Mouse (Mus musculus) embryonic facial prominence, embryonic 14.5 days (tissue): ENCODE results near the gene Bsn. TPM values are rescaled to one million over a fixed set of nuclear protein-coding genes. Genes with fewer than 3 reads are reported as not detected.
A peak's percentile ranks its signal among the peaks of the same experiment; 100 is the strongest.

Source experiments
- ATAC-seq: fragments of 200-750 bp; cut with Nextera tagmentation; 2 replicates; pipeline ENCODE4 v1.8.0; 2017; ENCODE audit warnings: low read depth, moderate number of reproducible peaks, moderate TSS enrichment
- DNase-seq: peaks from one replicate; pipeline ENCODE4 v3.0.0-alpha.2; 2015; ENCODE audit warnings: low spot score
- H3K27ac ChIP-seq: fragments of 300-500 bp; sonication (generic); replicated peaks from 2 replicates; pipeline ENCODE4 v1.5.1; 2014; ENCODE audit warnings: low read depth, mild to moderate bottlenecking, low read length, moderate library complexity
- H3K27me3 ChIP-seq: fragments of 300-500 bp; sonication (generic); replicated peaks from 2 replicates; pipeline ENCODE4 v1.6.1; 2014; ENCODE audit warnings: low read length; ENCODE audit not compliant: control insufficient read depth, insufficient read depth
- H3K36me3 ChIP-seq: fragments of 300-500 bp; sonication (generic); 2 replicates; pipeline ENCODE4 v1.6.1; 2014; ENCODE audit warnings: low read length, mixed read lengths; ENCODE audit not compliant: control insufficient read depth, insufficient read depth
- H3K4me1 ChIP-seq: fragments of 300-500 bp; sonication (generic); 2 replicates; pipeline ENCODE4 v1.6.1; 2014; ENCODE audit warnings: antibody characterized with exemption, low read length; ENCODE audit not compliant: control insufficient read depth, insufficient read depth
- H3K4me2 ChIP-seq: fragments of 300-500 bp; sonication (generic); 2 replicates; pipeline ENCODE4 v1.6.1; 2014; ENCODE audit warnings: low read depth, mild to moderate bottlenecking, low read length, moderate library complexity, mixed read lengths
- H3K4me3 ChIP-seq: fragments of 300-500 bp; sonication (generic); 2 replicates; pipeline ENCODE4 v1.5.1; 2014; ENCODE audit warnings: low read depth, mild to moderate bottlenecking, low read length
- H3K9ac ChIP-seq: fragments of 300-500 bp; sonication (generic); 2 replicates; pipeline ENCODE4 v1.6.1; 2014; ENCODE audit warnings: low read depth, mild to moderate bottlenecking, low read length, moderate library complexity, mixed read lengths
- H3K9me3 ChIP-seq: fragments of 300-500 bp; sonication (generic); 2 replicates; pipeline ENCODE4 v1.6.1; 2016; ENCODE audit warnings: low read length; ENCODE audit not compliant: control insufficient read depth
- WGBS: fragments of 180-500 bp; shearing (Covaris S2); extraction: QIAGEN DNeasy Blood & Tissue Kit; methylation state at CpG from one replicate; pipeline ENCODE4 v1.1.7; 2014; 5-methylcytosine and 5-hydroxymethylcytosine counted together
- polyA plus RNA-seq: library from polyadenylated mRNA; unstranded; fragments of >200 nt; fragmentation: Nextera tagmentation; extraction: Ambion mirVana; gene quantifications from 2 replicates; pipeline ENCODE4 v1.2.1, GENCODE M21; 2014

The Bsn gene
- polyA plus RNA-seq, 1 experiment from 2014 or later, result 1.1 TPM

DNA sequence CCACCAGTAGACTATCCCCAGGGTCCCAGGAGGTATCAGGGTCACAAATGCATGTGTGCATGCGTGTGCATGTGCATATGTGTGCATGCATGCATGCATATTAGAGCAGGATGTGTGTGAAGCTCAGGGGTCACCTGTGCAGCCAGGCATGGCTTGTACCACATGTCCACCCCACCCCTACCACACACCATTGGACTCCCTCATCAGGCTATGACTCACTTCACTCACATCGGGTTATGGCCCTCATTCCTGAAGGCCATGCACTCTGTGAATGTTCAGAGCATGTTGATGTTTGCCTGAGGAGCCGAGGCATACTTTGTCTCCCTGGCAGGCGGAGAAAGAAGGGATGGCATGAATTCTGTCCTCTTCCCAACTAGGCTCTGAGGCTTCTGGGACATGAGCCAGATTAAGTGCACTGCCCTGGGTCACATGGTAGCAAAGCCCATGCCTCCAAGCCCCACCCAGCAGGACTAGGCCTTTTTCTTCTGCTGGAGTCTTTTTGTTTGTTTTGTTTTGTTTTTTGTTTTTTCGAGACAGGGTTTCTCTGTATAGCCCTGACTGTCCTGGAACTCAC lies 17.3 kb downstream of the Bsn start:
- no peak for ATAC-seq
- Histone ChIP-seq H3K27me3 (no peaks in the 10 kb centered on the region), H3K9ac (no peak overlapping the region), H3K4me2 (no peak overlapping the region), H3K9me3 (0 out of 2 replicates have a peak, but pooled peaks cover 3% of the 10 kb centered on the region), H3K27ac (no peak overlapping the region), H3K36me3 (no peaks in the 10 kb centered on the region), H3K4me1 (no peaks in the 10 kb centered on the region), H3K4me3 (no peak overlapping the region)
- DNase-seq, result no peak
- 77% methylated on average over 5 of the region's 5 CpGs for WGBS

GRCm38 (mm10) chr9:108169751-108170150 lies 20.4 kb downstream of the Bsn start:
- H3K4me1 ChIP-seq, result no peaks in the 10 kb centered on the region
- 0 out of 2 replicates have a peak, but pooled peaks cover 3% of the 10 kb centered on the region for H3K9me3 ChIP-seq
- no peak for ATAC-seq
- no peaks in the 10 kb centered on the region for H3K27me3 ChIP-seq
- DNase-seq, result peak; percentile 23
- H3K36me3 ChIP-seq, result no peaks in the 10 kb centered on the region
- H3K9ac ChIP-seq, result no peak overlapping the region
- H3K27ac ChIP-seq, result no peak overlapping the region
- no peak overlapping the region for H3K4me2 ChIP-seq
- H3K4me3 ChIP-seq, result no peak overlapping the region
- 77% methylated on average over 10 of the region's 10 CpGs for WGBS

- Histone ChIP-seq H3K4me1 (no peaks in the 10 kb centered on the region), H3K27me3 (no peaks in the 10 kb centered on the region), H3K4me2 (no peak overlapping the region), H3K27ac (no peak overlapping the region), H3K9ac (no peak overlapping the region), H3K4me3 (no peak overlapping the region), H3K9me3 (0 out of 2 replicates have a peak, but pooled peaks cover 3% of the 10 kb centered on the region), H3K36me3 (no peaks in the 10 kb centered on the region)
- ATAC-seq (no peak), DNase-seq (no peak)
- 44% methylated on average over 8 of the region's 8 CpGs for WGBS
Observed at GRCm38 (mm10) chr9:108165143-108165542, 25.0 kb downstream of the Bsn start.

GRCm38 (mm10) chr9:108163646-108164284 lies 26.4 kb downstream of the Bsn start:
- Histone ChIP-seq H3K4me3 (no peak overlapping the region), H3K9ac (no peak overlapping the region), H3K36me3 (no peaks in the 10 kb centered on the region), H3K4me1 (no peaks in the 10 kb centered on the region), H3K27me3 (no peaks in the 10 kb centered on the region), H3K9me3 (0 out of 2 replicates have a peak, but pooled peaks cover 3% of the 10 kb centered on the region), H3K4me2 (no peak overlapping the region), H3K27ac (no peak overlapping the region)
- DNase-seq (no peak), ATAC-seq (no peak)
- WGBS, result 74% methylated on average over 16 of the region's 16 CpGs

- H3K27ac ChIP-seq, result no peak overlapping the region
- H3K36me3 ChIP-seq, result no peaks in the 10 kb centered on the region
- DNase-seq (no peak), ATAC-seq (no peak)
- H3K9ac ChIP-seq, result no peak overlapping the region
- no peaks in the 10 kb centered on the region for H3K9me3 ChIP-seq
- no peaks in the 10 kb centered on the region for H3K4me1 ChIP-seq
- no peaks in the 10 kb centered on the region for H3K27me3 ChIP-seq
- WGBS, result 57% methylated on average over 7 of the region's 7 CpGs
- H3K4me2 ChIP-seq, result no peak overlapping the region
- no peak overlapping the region for H3K4me3 ChIP-seq
Observed at GRCm38 (mm10) chr9:108157891-108158290, 32.3 kb downstream of the Bsn start.

DNA sequence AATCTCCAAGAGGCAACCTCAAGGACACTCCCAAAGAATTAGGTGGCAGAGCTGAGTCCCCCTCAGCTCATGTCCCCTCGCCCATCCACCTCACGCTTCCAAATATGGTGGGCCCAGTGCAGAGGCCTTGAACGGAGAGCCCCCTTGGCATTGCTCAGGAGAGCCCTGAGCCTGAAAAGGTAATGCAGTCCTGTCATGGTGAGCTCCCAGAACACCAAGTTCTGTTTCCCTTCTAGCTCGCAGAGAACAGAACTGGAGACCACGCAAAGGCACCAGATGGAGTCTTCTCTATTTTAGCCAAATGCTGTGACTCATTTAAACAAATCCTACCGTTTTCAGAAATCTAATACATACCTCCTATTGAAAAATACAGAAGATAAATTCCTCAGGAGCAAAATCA lies 32.7 kb downstream of the Bsn start:
- Histone ChIP-seq H3K4me3 (no peak overlapping the region), H3K9me3 (no peaks in the 10 kb centered on the region), H3K27me3 (no peaks in the 10 kb centered on the region), H3K36me3 (no peaks in the 10 kb centered on the region), H3K27ac (no peak overlapping the region), H3K9ac (no peak overlapping the region), H3K4me1 (no peaks in the 10 kb centered on the region), H3K4me2 (no peak overlapping the region)
- no peak for ATAC-seq
- 74% methylated on average over 6 of the region's 6 CpGs for WGBS
- no peak for DNase-seq

GRCm38 (mm10) chr9:108156786-108157185 lies 33.4 kb downstream of the Bsn start:
- no peak overlapping the region for H3K9ac ChIP-seq
- no peaks in the 10 kb centered on the region for H3K4me1 ChIP-seq
- H3K9me3 ChIP-seq, result no peaks in the 10 kb centered on the region
- no peak overlapping the region for H3K4me2 ChIP-seq
- no peak overlapping the region for H3K4me3 ChIP-seq
- no peak for ATAC-seq
- no peak overlapping the region for H3K27ac ChIP-seq
- no peaks in the 10 kb centered on the region for H3K36me3 ChIP-seq
- H3K27me3 ChIP-seq, result no peaks in the 10 kb centered on the region
- no peak for DNase-seq
- 81% methylated on average over 5 of the region's 5 CpGs for WGBS

DNA sequence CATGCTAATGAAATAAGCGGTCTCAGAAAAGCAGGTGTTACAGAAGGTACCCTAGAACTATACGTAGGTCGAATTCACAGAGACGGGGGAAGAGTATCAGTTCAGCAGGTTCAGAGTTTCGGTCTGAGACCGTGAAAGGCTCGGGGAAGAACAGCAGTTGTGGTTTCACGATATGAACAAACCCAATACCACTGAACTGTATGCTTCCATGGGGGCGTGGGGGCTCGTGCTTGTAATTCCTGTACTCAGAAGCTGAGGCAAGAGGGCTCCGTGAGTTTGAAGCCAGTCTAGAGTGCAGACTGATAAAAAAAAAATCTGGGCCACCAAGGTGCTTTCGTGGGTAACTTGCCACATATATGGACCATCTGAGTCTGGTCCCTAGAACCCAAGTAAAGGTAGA lies 35.4 kb downstream of the Bsn start:
- no peaks in the 10 kb centered on the region for H3K4me1 ChIP-seq
- no peak overlapping the region for H3K9ac ChIP-seq
- H3K27ac ChIP-seq, result no peak overlapping the region
- no peak for ATAC-seq
- no peak for DNase-seq
- WGBS, result 89% methylated on average over 12 of the region's 12 CpGs
- no peaks in the 10 kb centered on the region for H3K36me3 ChIP-seq
- no peak overlapping the region for H3K4me3 ChIP-seq
- no peak overlapping the region for H3K4me2 ChIP-seq
- 0 out of 2 replicates have a peak, but pooled peaks cover 4% of the 10 kb centered on the region for H3K9me3 ChIP-seq
- H3K27me3 ChIP-seq, result no peaks in the 10 kb centered on the region
